Mouse (Mus musculus): ENCODE results near the gene Pawr.

Gene Pawr

DNA sequence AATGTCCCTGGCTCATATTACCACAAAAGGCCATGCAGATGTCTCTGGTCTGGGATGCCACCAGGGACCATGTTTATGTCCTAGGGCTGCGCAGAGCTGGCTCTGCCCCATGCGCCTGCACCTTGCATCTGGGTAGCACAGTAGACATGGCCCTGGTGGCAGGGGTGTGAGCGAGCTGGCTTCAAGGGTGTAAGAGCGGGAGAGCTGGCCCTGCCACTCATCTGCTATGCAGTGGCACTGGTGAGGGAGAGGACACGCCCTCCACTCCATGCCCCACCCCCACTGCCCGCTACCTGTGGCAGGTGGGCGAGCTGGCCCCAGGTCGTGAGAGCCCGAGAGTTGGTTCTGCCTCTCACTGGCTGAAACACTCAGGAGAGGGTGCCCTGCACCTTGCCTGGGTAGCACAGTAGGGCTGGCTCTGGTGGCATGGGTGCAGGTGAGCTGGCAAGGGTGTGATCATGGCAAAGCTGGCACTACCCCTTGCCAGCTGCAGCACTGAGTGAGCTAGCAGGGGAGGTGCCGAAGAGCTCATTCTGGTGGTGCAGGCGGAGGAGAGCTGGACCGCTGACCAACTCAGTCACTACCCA lies 24.8 kb downstream of the Pawr start:
- DNase-seq (ENCODE audit: low spot score): no peak

DNA sequence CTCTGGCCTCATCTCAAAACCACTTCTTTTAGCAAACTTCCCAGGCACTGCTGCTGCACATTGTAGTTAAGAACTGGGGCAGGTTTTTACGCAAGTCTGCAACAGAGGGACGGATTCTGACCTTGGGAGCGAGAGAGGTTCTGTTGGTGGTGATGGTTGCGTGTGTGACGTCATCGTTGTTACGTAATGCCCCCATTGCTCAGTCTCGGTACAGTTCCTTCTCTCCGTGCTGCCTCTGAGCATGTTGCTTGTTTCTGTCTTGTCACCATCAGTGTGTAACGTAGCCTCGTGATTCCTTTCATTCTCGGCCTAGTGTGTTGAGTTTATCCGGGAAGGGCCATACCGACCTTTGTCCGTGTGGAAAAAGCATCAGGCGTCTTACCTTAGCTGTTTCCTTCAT lies 28.1 kb downstream of the Pawr start:
- DNase-seq (ENCODE audit: low spot score): no peak

DNA sequence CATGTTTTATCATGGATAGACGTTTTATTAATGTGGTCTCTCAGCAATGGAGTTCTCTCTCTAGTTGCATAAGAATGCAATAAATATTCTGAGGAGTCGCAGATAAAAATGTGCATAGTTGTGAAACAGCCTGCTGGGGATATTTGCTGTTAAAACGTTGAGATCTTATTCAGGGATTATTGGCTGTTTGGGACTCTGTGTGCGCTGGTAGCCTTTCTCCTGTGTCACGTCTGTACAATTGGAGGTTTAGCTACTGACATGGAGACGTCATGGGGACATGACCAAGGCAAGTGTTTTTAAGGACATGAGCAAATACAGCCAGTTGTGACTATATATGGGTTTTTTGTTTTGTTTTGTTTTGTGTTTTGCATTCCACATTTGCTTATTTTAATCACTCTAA lies 28.9 kb downstream of the Pawr start:
- no peak for DNase-seq (ENCODE audit: low spot score)

DNA sequence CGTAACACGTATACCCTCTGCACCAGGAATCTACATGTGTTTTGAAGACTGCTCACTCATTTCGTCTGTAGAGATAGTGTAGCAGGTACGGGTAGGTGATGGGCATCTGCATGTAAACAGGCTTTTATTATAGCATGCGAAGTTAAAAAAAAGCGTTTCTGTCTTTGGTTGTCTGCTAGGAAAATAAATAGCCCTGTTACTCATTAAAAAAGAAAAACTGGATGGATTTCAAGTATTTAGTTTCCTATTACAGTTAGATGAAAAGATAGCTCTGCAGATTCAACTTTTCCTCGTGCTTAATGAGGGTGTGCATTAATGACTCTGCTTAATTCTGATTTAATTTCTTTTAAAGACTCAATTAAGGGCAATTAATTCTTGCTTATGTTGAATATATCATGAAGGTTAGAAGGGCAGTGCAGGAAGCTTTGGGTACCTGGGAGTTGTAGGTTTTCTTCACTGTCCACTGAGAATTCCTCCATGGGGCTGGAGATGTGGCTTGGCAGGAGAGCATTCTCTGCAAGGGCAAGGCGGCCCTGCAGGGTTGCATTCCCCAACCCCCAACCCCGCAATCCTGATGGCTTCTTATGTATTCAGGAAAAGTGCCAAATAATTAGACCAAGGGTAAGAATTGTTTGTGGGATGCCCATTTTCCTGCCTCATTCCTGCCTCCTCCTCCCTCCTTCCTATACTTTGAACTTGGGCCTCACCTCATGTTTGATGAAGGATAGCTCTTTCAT lies 29.7 kb downstream of the Pawr start:
- no peak for DNase-seq (ENCODE audit: low spot score)

DNA sequence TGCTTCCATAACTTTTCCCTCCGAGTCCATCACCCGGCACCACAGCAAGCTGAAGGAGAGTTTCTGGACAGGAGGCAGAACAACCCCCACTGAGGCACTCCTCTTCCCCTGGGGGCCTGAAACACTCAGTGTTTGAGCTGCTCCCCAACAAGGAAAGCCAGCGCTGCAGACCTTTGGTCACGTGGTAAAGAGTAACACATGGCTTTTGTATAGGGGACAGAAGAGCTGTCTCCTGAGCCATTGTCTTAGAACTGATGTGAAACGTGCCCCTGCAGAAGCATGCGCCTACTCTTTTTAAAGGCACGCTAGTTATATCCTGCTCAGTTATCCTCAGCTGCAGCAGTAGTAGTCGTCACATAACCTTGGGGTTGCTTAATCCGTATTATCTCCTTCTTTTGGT lies 32.0 kb downstream of the Pawr start:
- DNase-seq (ENCODE audit: low spot score): no peak

DNA sequence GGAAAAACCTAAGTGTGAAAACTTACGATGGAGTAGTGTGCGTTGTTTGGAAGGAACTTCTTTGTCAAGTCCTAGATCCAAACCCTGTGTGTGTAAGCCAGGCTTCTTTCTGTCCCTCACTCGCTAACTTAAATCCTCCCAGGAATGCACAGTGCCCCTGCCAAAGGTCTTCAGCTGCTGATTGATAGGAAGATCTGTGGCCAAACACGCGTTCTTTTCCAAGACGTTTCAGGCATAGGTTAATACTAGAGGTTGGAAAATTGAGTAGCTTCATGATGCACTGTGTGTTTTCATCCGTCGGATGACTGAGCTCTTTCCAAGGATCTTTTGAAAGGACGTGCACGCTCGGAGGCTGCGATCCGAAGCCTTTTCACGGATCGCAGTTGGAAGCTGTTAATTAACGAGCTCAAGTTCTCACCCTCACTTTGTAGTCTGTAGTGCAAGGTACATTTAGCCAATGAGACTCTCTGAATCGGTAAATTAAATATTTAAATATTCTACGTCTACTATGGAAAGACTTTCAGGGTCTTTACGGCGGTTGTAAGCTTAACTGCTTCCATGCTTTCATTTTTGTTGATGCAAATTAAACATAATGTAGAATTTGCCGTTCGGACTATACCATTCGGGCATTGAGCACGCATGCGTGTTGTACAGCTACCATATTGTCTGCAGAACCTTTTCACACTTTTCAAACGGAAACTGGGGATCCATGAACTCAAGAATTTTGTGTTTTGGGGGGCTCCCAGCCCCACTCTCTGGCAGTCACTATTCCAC lies 33.2 kb downstream of the Pawr start:
- DNase-seq (ENCODE audit: low spot score): no peak

DNA sequence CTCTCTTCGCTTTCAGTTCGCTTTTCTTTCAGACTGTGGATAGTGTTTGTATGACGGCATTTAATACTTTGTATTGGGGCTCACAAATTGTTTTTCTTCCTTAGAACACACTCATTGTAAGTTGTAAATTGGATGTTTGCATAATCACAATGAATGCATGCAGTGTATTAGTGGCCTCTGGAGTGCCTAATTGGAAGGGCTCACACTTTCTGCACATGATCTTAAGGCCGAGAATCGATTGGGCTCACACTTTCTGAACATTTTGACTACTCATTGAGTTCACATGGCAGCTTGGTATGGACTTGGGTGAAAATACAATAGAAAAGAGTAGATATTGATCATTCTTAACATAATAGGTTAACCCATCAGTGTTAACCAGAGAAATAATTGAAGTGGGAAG lies 34.3 kb downstream of the Pawr start:
- DNase-seq (ENCODE audit: low spot score): no peak

DNA sequence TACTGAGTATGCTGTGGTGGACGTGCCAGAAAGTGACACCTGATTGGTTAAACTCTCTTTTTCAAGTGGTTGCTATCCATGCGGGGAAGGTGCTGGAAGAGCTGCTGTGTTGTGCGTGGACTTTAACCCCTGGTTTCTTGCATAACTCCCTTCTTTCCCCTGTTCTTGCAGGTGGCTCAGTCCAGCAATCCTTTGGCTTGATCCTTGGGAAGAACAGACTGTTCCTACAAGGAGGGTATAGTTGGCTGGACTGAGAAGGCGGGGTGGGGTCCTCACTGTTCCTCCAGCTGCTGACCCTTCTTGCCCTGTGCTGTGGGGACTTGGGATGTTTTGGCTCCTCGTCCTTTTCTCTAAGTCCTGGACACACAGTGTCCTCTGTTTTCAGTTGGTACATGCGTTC lies 36.4 kb downstream of the Pawr start:
- DNase-seq (ENCODE audit: low spot score): no peak

DNA sequence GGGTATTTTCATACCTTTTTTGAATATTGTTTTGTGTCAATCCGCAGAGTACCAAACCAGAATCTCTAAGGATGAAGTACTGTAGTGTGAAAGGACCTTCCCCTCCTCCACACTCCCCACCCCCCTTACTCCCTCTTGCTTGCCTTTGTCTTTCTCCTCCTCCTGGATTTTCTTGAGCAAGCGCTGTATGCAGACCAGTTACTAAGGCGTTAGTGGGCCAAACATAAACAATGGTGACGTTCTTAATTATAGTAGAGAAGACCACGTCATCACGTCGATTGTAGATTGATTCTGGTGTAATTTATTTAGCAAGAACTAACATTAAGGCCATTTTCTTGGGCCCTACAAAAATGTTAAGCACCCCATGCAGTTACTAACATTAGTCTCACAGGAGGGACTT lies 40.3 kb downstream of the Pawr start:
- DNase-seq (ENCODE audit: low spot score): no peak

DNA sequence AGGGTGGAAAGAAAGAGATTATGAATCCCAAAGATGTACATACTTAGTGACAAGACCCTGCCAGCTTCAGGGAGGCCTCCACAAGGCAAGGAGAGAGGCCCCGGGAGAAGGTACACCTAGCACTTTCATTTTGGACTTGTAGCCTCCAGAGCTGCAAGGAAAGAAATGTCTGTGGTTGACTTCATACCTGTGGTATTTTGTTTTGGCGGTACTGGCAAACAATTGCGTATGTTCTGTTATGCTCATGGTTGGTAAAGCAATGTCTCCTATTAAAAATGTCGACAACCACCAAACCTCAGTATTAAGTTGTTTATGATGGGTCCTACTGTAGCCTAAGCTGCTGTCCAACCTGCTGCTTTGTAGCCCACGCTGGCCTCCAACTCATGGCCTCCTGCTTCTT lies 40.9 kb downstream of the Pawr start:
- no peak for DNase-seq (ENCODE audit: low spot score)

DNA sequence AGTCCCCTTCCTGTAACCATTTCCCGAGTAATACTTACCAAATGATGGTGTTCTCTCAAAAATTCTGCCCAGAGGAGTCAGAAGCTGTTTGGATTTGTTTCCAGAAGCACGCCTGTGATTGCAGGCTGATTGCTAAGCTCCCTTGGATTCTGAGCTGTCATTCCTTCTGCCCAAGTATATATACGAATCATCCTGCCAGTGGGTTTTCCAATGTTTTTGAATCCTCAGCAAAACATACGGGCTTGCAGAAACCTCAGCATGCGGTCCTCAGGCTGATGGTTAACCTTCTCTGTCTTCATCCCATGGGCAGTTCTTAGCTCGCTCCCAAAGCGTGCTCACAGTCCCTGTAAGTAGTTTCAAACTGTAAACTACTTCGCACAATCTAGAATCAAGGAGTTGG lies 43.9 kb downstream of the Pawr start:
- DNase-seq (ENCODE audit: low spot score): no peak

DNA sequence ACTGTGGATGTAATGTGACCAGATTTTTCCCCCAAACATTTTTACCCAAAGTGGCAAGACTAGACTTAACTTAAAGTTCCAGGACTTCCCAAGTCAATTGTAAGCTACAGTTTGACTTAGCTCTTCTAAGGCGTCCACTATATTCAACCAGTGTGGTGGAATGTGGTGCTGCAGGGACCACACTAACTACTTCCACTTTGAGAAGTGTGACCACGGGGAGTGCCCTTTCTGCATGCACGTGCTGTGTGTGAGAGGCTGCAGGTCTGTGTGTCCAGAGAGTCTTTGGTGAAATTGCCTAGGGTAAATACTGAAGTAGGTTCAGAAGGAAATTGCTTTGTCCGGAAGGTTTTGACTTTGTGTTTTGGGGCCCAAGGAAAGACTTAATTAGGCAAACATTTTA lies 44.4 kb downstream of the Pawr start:
- no peak for DNase-seq (ENCODE audit: low spot score)

DNA sequence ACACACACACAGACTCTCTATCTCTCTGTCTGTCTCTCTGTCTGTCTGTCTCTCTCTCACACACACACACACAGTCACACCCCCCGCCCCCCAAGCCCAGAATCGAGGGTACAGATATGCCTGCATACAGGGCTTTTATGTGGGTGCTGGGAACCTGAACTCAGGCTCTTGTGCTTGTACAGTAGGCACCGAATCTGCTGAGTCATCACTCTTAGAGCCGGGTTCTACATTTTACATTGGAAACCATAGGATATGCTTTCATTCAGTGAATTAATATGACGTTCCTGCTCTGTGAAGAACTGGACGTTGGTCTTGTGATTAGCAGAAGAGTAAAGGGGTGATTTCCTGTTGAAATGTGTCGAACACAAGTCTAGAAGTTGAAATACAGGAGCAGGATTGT lies 45.4 kb downstream of the Pawr start:
- no peak for DNase-seq (ENCODE audit: low spot score)

DNA sequence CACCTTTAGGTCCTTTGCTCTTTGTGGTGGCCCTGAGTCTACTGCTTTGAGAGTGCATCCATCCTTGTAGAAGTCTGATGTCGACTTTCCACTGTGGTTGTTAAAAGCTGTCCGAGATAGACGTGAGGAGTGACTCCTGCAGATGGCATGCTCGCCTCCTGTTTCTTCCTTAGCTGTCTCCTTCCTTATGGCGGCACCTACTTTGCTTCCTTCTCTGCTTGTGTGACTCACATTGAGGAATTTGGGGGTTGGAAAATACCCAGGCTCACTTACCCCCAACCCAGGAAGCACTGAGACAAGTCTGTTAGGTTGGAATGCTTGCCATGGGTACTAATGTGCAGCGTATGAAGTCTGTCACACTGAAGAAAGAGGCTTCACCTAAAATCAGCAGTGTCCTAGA lies 46.1 kb downstream of the Pawr start:
- DNase-seq (ENCODE audit: low spot score): no peak

DNA sequence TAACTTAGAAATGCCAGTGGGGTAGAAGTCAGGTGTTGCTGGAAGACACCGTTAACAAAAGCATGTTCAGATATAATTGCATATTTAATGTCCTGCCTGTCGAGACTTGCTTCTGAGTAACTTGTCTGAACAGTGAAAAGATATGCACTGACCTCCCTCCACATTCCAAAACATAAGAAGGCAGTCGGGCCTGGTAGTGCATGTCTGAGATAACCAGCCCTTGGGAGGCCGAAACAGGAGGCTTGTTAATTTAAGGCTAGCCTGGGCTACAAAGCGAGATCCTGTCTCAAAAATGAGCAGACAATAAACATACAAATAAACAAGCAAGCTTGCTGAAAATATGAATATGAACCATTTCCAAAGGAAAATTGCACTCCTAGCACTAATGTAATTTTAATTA lies 46.6 kb downstream of the Pawr start:
- no peak for DNase-seq (ENCODE audit: low spot score)

DNA sequence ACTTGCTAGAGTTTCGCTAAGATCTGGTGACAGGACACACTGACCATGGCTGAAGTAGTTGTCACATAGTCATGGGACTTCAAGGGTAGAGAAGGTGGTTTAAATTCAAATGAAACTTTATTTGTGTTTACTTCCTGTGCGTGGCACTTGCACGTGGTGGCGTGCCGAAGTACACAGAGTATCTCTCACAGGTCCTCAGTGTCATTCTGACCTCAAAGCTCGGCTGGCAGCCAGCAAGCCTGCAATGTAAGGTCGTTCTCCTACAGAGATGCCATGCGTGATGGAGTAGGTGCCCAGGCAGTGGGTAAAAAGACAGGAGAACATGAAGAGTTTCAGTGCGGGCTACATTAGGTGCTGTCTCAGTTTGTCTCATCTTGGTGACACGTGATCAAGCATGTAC lies 48.8 kb downstream of the Pawr start:
- DNase-seq (ENCODE audit: low spot score): no peak

DNA sequence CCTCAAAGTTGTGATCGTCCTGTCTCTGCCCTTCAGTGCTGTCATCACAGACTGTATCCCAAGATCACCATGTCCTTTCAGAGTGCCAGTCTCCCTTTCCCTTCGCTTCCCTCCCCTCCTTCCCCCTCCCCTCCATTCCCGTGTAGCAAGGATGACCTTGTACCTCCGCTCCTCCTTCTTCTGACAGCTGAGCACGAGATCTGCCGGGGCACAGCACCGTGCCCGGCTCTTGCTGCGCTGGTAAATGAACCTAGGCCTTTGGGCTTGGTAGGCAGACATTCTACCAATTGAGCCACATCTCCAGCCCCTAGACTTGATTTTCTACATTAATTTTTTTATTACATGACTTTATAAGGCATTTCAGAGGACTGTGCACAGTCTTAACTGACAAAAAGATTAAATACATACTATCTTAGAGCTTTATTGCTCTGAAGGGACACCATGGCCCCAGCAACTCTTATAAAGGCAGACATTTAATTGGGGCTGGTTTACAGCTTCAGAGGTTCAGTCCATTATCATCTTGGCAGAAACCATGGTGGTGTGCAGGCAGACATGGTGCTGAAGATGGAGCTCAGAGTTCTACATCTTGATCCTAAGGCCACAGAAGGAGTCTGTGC lies 52.3 kb downstream of the Pawr start:
- no peak for DNase-seq (ENCODE audit: low spot score)

DNA sequence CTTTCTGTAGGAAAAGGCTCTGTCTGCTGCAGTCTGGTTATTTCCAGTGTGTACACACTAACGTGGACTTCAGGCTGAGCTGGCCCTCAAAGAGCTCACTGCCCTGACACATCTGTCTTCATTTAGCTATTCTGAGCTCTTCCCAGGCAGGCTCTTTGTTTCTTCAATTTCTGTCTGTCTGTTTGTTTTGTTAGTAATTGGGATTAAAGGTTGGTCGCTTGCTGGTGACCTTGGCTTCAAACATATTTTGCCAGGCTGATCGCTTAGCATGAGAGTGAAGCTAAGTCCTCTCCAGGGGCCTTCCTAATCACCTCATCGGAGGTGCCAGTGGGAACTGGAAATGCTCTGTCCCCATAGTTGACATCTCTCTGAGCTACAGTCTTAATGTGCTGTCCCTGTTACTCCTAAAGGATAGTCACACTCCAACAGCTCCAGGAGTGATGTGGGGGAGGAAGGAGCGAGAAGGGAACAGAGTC lies 53.6 kb downstream of the Pawr start:
- no peak for DNase-seq (ENCODE audit: low spot score)

DNA sequence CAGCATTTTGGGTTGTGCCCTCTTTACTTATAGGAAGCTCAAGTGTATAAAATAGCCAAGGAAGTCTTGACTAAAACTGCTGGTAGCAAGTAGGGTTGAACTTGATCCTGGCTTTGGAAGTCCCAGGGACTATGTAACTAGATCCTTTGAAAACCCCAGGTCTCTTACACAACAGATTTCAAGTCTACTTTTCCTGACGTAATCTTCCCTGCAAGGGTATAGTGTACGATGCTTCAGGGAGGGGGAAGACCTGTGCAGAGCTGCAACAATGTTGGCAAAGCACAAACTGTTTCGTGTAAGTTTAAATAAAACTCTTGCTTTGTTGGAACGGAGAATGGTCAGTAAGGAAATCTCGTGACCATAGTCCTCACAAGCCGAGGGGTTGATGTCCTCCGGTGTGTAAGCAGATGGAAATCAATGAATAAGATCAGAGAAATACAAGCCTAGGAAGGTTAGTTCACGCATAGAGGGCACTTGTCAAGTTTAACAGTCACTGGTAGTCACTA lies 56.5 kb downstream of the Pawr start:
- no peak for DNase-seq (ENCODE audit: low spot score)

DNA sequence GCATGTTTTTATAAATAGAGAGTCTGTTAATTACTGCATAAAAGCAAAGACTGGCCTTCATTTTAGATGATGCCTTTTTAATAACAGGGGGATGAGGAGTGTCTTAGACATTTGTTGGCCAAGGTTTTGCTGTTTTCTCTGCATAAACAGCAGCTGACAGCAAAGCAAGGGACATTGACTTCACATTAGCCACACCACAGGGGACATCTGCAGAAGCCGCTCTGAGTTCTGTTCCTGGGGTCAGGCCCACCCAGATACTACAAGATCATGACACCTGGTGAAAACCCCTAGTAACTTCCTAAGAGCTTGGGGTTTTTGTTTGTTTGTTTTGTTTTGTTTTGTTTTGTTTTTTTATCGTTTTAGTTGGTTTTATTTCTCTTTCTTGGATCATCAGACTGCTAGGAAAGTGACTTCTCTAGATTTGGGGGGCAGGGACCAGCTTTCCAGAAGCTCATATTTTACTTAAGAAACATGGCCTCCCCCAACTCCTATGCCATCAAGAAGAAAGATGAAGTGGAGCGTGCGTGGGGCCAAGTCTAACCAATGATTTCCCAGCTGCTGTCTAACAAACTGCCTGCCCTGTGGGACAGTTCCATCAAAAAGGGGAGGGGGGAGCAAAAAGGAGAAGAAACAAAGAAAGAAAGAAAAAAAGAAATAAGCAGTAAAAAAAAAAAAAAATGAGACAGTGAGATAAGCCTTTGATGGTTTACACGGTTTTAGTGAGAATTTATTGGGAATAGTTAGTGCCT lies 57.4 kb downstream of the Pawr start:
- no peak for DNase-seq (ENCODE audit: low spot score)

DNA sequence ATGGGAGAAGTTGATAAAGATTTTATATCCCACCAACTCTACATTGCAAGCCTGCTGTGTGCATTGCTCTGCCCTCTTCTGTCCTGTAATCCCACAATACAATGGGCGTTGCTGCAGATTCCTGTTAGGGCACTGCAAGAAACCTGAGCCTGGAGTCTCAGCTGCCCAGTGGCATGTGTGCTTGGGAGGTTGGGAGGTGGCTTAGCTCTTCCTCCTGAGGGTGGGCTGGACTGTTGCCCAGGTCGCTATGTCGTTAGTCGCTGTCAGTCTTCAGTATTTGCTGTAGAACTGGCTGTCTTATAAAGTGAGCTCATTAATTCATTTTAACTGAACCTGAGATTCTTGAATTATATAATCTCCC lies 58.0 kb downstream of the Pawr start:
- DNase-seq (ENCODE audit: low spot score): no peak

DNA sequence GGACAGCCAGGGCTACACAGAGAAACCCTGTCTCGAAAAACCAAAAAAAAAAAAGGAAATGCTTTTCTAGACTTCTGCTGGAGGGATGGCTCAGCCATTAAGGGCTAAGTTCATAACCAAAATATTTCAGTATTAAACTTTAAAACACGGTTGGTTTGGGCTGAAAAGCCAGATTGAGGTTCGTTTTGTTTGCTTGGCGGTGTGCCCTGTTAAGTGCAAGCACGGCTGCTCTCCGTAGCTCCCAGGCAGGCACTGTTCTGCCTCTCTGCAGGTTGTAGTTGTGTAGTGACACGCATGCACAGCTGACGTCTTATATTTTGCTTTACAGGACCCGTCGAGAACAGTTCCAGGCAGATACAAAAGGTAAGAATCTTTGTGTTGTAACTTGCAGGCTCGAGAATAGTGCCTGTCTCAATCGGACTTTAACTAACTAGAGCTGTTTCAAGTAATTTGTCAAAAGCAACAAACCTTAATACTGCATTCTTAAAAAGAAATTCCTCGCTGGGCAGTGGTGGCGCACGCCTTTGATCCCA lies 59.5 kb downstream of the Pawr start:
- no peak for DNase-seq (ENCODE audit: low spot score)

Data from layer of hippocampus, adult 9-10 months (tissue).